Mouse (Mus musculus) neural tube, embryonic 14.5 days (tissue): Measurements from ENCODE around the gene Caml. TPM values are rescaled to one million over a fixed set of nuclear protein-coding genes. Genes with fewer than 3 reads are reported as not detected.
"Not testable (repeated sequence)": the region's sequence is repeated elsewhere in the genome, so short reads cannot be mapped to it uniquely, and the experiment has no call there.

Source experiments
- ATAC-seq: fragments of 200-750 bp; cut with Nextera tagmentation; 2 replicates; pipeline ENCODE4 v1.8.0; 2017; ENCODE audit warnings: low read depth, mild to moderate bottlenecking, moderate TSS enrichment, moderate library complexity
- H3K27ac ChIP-seq: fragments of 300-500 bp; sonication (generic); 2 replicates; pipeline ENCODE4 v1.5.1; 2014; ENCODE audit warnings: low read depth, mild to moderate bottlenecking, control low read depth, low read length, moderate library complexity, mixed read lengths
- H3K27me3 ChIP-seq: fragments of 300-500 bp; sonication (generic); 2 replicates; pipeline ENCODE4 v1.6.1; 2014; ENCODE audit warnings: low read length; ENCODE audit not compliant: control insufficient read depth, insufficient read depth
- H3K36me3 ChIP-seq: fragments of 300-500 bp; sonication (generic); 2 replicates; pipeline ENCODE4 v1.6.1; 2014; ENCODE audit warnings: low read length, mixed read lengths; ENCODE audit not compliant: control insufficient read depth, insufficient read depth
- H3K4me1 ChIP-seq: fragments of 300-500 bp; sonication (generic); 2 replicates; pipeline ENCODE4 v1.6.1; 2014; ENCODE audit warnings: low read length; ENCODE audit not compliant: control insufficient read depth, insufficient read depth
- H3K4me2 ChIP-seq: fragments of 300-500 bp; sonication (generic); 2 replicates; pipeline ENCODE4 v1.6.1; 2014; ENCODE audit warnings: mild to moderate bottlenecking, low read depth, low read length, control low read depth
- H3K4me3 ChIP-seq: fragments of 300-500 bp; sonication (generic); 2 replicates; pipeline ENCODE4 v1.5.1; 2014; ENCODE audit warnings: low read depth, low read length, control low read depth, mixed read lengths
- H3K9ac ChIP-seq: fragments of 300-500 bp; sonication (generic); replicated peaks from 2 replicates; pipeline ENCODE4 v1.6.1; 2014; ENCODE audit warnings: low read depth, mild to moderate bottlenecking, control low read depth, low read length, mixed read lengths
- H3K9me3 ChIP-seq: fragments of 300-500 bp; sonication (generic); 2 replicates; pipeline ENCODE4 v1.6.1; 2016; ENCODE audit warnings: low read length; ENCODE audit not compliant: control insufficient read depth
- WGBS: fragments of 180-500 bp; shearing (Covaris S2); extraction: QIAGEN DNeasy Blood & Tissue Kit; methylation state at CpG from one replicate; pipeline ENCODE4 v1.1.7; 2014; 5-methylcytosine and 5-hydroxymethylcytosine counted together
- polyA plus RNA-seq: library from polyadenylated mRNA; unstranded; fragments of >200 nt; fragmentation: Nextera tagmentation; extraction: Ambion mirVana; gene quantifications from 2 replicates; pipeline ENCODE4 v1.2.1, GENCODE M21; 2014

Caml gene
- polyA plus RNA-seq, 1 experiment from 2014 or later: 118 TPM

- no peak overlapping the region for H3K4me2 ChIP-seq
- H3K27ac ChIP-seq: no peak overlapping the region
- no peak for ATAC-seq
- no peaks in the 10 kb centered on the region for H3K27me3 ChIP-seq
- no peaks in the 10 kb centered on the region for H3K4me1 ChIP-seq
- H3K36me3 ChIP-seq: peaks cover 24% of the 10 kb centered on the region
- no peaks in the 10 kb centered on the region for H3K9me3 ChIP-seq
- no peak overlapping the region for H3K4me3 ChIP-seq
- no peak overlapping the region for H3K9ac ChIP-seq
- 97% methylated on average over 2 of the region's 2 CpGs for WGBS
Measured at GRCm38 (mm10) chr13:55607624-55608006, 15.2 kb upstream of the Caml start.

GRCm38 (mm10) chr13:55611996-55612395, 10.8 kb upstream of the Caml start:
- no peak overlapping the region for H3K9ac ChIP-seq
- no peaks in the 10 kb centered on the region for H3K9me3 ChIP-seq
- no peak overlapping the region for H3K4me3 ChIP-seq
- 93% methylated on average over 7 of the region's 7 CpGs for WGBS
- no peaks in the 10 kb centered on the region for H3K27me3 ChIP-seq
- H3K27ac ChIP-seq: no peak overlapping the region
- no peaks in the 10 kb centered on the region for H3K4me1 ChIP-seq
- H3K36me3 ChIP-seq: peaks cover 24% of the 10 kb centered on the region
- H3K4me2 ChIP-seq: no peak overlapping the region
- ATAC-seq: no peak

GRCm38 (mm10) chr13:55613471-55613870, 9.3 kb upstream of the Caml start:
- no peak overlapping the region for H3K4me3 ChIP-seq
- H3K27me3 ChIP-seq: no peaks in the 10 kb centered on the region
- H3K9ac ChIP-seq: no peak overlapping the region
- H3K27ac ChIP-seq: no peak overlapping the region
- peaks cover 17% of the 10 kb centered on the region for H3K36me3 ChIP-seq
- no peak overlapping the region for H3K4me2 ChIP-seq
- no peak for ATAC-seq
- 49% methylated on average over 5 of the region's 5 CpGs for WGBS
- no peaks in the 10 kb centered on the region for H3K9me3 ChIP-seq
- H3K4me1 ChIP-seq: no peaks in the 10 kb centered on the region

- 97% methylated on average over 4 of the region's 4 CpGs for WGBS
- Histone ChIP-seq H3K9ac (no peak overlapping the region), H3K36me3 (no peaks in the 10 kb centered on the region; the same call in 1 of the 2 replicates), H3K27me3 (no peaks in the 10 kb centered on the region), H3K9me3 (no peaks in the 10 kb centered on the region), H3K27ac (no peak overlapping the region), H3K4me1 (peaks cover 8% of the 10 kb centered on the region), H3K4me3 (no peak overlapping the region), H3K4me2 (no peak overlapping the region)
- no peak for ATAC-seq
Measured at GRCm38 (mm10) chr13:55619328-55619727, 3.5 kb upstream of the Caml start.

- Histone ChIP-seq H3K9ac (no peak overlapping the region), H3K27me3 (no peaks in the 10 kb centered on the region), H3K4me1 (peaks cover 12% of the 10 kb centered on the region), H3K27ac (no peak overlapping the region), H3K4me3 (no peak overlapping the region), H3K9me3 (no peaks in the 10 kb centered on the region), H3K4me2 (no peak overlapping the region), H3K36me3 (no peaks in the 10 kb centered on the region)
- WGBS: 84% methylated on average over 2 of the region's 2 CpGs
- no peak for ATAC-seq
Measured at GRCm38 (mm10) chr13:55620275-55620674, 2.5 kb upstream of the Caml start.

GRCm38 (mm10) chr13:55622156-55622648, 603 bp upstream of the Caml start:
- peak overlapping the region; percentile 93 for H3K27ac ChIP-seq
- WGBS: 23% methylated on average over 20 of the region's 20 CpGs
- H3K27me3 ChIP-seq, H3K9me3 ChIP-seq, H3K36me3 ChIP-seq: not testable (repeated sequence)
- H3K4me1 ChIP-seq: peaks cover 12% of the 10 kb centered on the region
- peak overlapping the region; percentile 90 for H3K4me2 ChIP-seq
- H3K9ac ChIP-seq: peak overlapping the region; percentile 62
- peak; percentile 0; the same call in 1 of the 2 replicates for ATAC-seq
- H3K4me3 ChIP-seq: peak overlapping the region; percentile 62

GRCm38 (mm10) chr13:55634639-55635127, 11.9 kb downstream of the Caml start, which contains the start of gene Ddx46:
Gene Ddx46 (plus strand): TSS chr13:55635027.
- Histone ChIP-seq H3K36me3 (peaks cover 42% of the 10 kb centered on the region), H3K9ac (peak within 1 kb of the TSS; percentile 85), H3K4me1 (peaks cover 13% of the 10 kb centered on the region), H3K4me2 (peak within 1 kb of the TSS; percentile 87), H3K27ac (peak within 1 kb of the TSS; percentile 48; the same call in 1 of the 2 replicates), H3K4me3 (peak within 1 kb of the TSS; percentile 99), H3K9me3 (no peaks in the 10 kb centered on the region), H3K27me3 (no peaks in the 10 kb centered on the region)
- ATAC-seq: peak; percentile 89
- 6% methylated on average over 30 of the region's 30 CpGs for WGBS

GRCm38 (mm10) chr13:55635146-55635571, 12.4 kb downstream of the Caml start:
- Histone ChIP-seq H3K9me3 (no peaks in the 10 kb centered on the region), H3K9ac (peak overlapping the region; percentile 85), H3K27ac (peak overlapping the region; percentile 48; the same call in 1 of the 2 replicates), H3K36me3 (peaks cover 44% of the 10 kb centered on the region), H3K4me2 (peak overlapping the region; percentile 87), H3K27me3 (no peaks in the 10 kb centered on the region), H3K4me1 (peaks cover 13% of the 10 kb centered on the region), H3K4me3 (peak overlapping the region; percentile 99)
- WGBS: under 1% methylated on average over 39 of the region's 40 CpGs
- ATAC-seq: peak; percentile 57

- WGBS: 95% methylated on average over 14 of the region's 14 CpGs
Measured at GRCm38 (mm10) chr13:55636185-55636983, 13.6 kb downstream of the Caml start.

More at GRCm38 (mm10) chr13:55636185-55636983, 13.6 kb downstream of the Caml start:
- peaks cover 37% of the 10 kb centered on the region for H3K36me3 ChIP-seq
- no peak for ATAC-seq
- no peak overlapping the region for H3K4me3 ChIP-seq
- no peak overlapping the region for H3K9ac ChIP-seq
- peak overlapping the region; percentile 87; the same call in 1 of the 2 replicates for H3K4me2 ChIP-seq
- no peaks in the 10 kb centered on the region for H3K9me3 ChIP-seq
- no peak overlapping the region for H3K27ac ChIP-seq
- H3K4me1 ChIP-seq: peaks cover 13% of the 10 kb centered on the region
- no peaks in the 10 kb centered on the region for H3K27me3 ChIP-seq
